Mouse (Mus musculus): ENCODE results near the gene Pla2g6. TPM values are rescaled to one million over a fixed set of nuclear protein-coding genes. Genes with fewer than 3 reads are reported as not detected.

The Pla2g6 gene
- polyA plus RNA-seq, 2 experiments: 12.7 to 21.8 TPM

DNA sequence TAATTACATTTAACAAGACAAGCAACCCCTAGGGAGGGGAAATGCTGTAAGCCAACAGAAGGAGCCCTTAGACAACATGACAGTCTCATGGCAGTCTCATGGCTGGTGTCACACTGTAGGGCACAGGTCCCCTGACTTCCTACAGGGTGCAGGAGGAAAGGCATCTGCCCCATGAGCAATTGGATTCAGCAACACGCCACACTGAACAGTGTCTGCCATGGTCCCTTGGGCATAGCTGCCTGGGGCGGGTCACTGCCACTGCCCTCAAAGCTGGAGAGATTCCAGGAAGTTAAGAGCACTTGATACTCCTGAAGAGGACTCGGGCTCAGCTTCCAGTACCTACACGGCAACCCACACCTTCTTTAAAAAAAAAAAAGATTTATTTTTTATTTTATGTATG lies 1.9 kb downstream of the Pla2g6 start:
- Histone ChIP-seq H3K36me3 (ENCODE audit: control insufficient read depth, insufficient read depth, low read length) (no peaks in the 10 kb centered on the region), H3K9ac (ENCODE audit: low read depth, low read length, severe bottlenecking) (no peak overlapping the region), H3K9me3 (ENCODE audit: control insufficient read depth, low read length) (no peaks in the 10 kb centered on the region), H3K4me1 (ENCODE audit: control insufficient read depth, insufficient read depth, low read length) (peaks cover 25% of the 10 kb centered on the region), H3K27ac (replicated peaks; ENCODE audit: low read depth, low read length) (no peak overlapping the region), H3K4me2 (replicated peaks; ENCODE audit: low read depth, low read length, severe bottlenecking) (no peak overlapping the region), H3K4me3 (replicated peaks; ENCODE audit: low read length) (no peak overlapping the region), H3K27me3 (ENCODE audit: control insufficient read depth, insufficient read depth, low read length) (no peaks in the 10 kb centered on the region)
- no peak for ATAC-seq (ENCODE audit: low FRiP score, low read depth)
- 78% methylated on average over 4 of the region's 4 CpGs for WGBS
- DNase-seq (ENCODE audit: low spot score): no peak
- TF ChIP-seq POLR2A (IDR thresholded peaks at IDR 0.05; ENCODE audit: borderline replicate concordance, extremely low read depth, insufficient read depth, insufficient read length): no peak

DNA sequence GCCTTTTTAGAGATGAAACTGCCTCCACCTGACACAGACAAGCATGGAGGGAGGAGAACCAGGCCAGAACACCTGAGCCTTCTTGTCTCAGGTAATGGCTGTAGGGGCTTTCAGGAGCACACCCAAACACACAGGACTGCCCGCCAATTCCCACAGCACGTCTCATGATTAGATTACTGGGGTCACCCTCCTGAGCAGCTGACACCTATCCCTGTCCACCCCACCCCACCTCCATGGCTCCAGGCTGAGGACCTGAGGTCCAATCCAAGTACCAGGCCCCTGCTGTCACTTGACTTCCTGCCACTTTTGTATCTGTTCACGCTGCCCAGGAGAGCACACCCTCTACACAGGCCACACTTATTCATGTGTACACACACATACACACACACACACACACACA lies 2.4 kb downstream of the Pla2g6 start:
- WGBS: 79% methylated on average over 3 of the region's 3 CpGs
- Histone ChIP-seq H3K4me2 (replicated peaks; ENCODE audit: low read depth, low read length, severe bottlenecking) (no peak overlapping the region), H3K4me1 (ENCODE audit: control insufficient read depth, insufficient read depth, low read length) (peaks cover 25% of the 10 kb centered on the region), H3K9ac (ENCODE audit: low read depth, low read length, severe bottlenecking) (no peak overlapping the region), H3K36me3 (ENCODE audit: control insufficient read depth, insufficient read depth, low read length) (no peaks in the 10 kb centered on the region), H3K4me3 (replicated peaks; ENCODE audit: low read length) (no peak overlapping the region), H3K27ac (replicated peaks; ENCODE audit: low read depth, low read length) (no peak overlapping the region), H3K9me3 (ENCODE audit: control insufficient read depth, low read length) (no peaks in the 10 kb centered on the region), H3K27me3 (ENCODE audit: control insufficient read depth, insufficient read depth, low read length) (no peaks in the 10 kb centered on the region)
- TF ChIP-seq POLR2A (IDR thresholded peaks at IDR 0.05; ENCODE audit: borderline replicate concordance, extremely low read depth, insufficient read depth, insufficient read length): no peak
- DNase-seq (ENCODE audit: low spot score) (no peak), ATAC-seq (ENCODE audit: low FRiP score, low read depth) (no peak)

DNA sequence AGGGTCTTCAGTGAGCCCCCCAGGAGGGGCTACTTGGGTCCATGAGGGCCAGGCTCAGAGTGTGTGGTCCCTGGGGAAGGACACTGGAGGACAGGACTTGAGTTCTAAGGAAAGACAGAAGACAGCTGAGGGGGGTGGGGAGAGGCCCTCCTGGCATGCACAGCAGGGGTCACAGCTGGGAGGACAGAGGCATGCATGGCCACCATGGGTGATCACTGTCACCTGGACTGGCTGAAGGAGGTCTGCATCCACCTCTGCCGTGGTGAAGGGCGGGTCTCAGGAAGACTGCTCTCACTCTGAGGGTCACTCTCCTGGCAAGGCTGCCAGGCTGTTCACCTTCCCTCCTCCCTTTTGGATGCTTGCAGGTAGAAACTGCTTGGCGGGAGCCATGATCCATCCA lies 3.8 kb downstream of the Pla2g6 start:
- Histone ChIP-seq H3K9me3 (ENCODE audit: control insufficient read depth, low read length) (no peaks in the 10 kb centered on the region), H3K27ac (replicated peaks; ENCODE audit: low read depth, low read length) (peak overlapping the region; percentile 46; the same call in 1 of the 2 replicates), H3K4me1 (ENCODE audit: control insufficient read depth, insufficient read depth, low read length) (peaks cover 25% of the 10 kb centered on the region), H3K9ac (ENCODE audit: low read depth, low read length, severe bottlenecking) (no peak overlapping the region), H3K4me3 (replicated peaks; ENCODE audit: low read length) (no peak overlapping the region), H3K27me3 (ENCODE audit: control insufficient read depth, insufficient read depth, low read length) (no peaks in the 10 kb centered on the region), H3K36me3 (ENCODE audit: control insufficient read depth, insufficient read depth, low read length) (no peaks in the 10 kb centered on the region), H3K4me2 (replicated peaks; ENCODE audit: low read depth, low read length, severe bottlenecking) (no peak overlapping the region)
- TF ChIP-seq POLR2A (IDR thresholded peaks at IDR 0.05; ENCODE audit: borderline replicate concordance, extremely low read depth, insufficient read depth, insufficient read length): no peak
- ATAC-seq (ENCODE audit: low FRiP score, low read depth): no peak
- 85% methylated on average over 3 of the region's 3 CpGs for WGBS
- DNase-seq (ENCODE audit: low spot score): no peak

DNA sequence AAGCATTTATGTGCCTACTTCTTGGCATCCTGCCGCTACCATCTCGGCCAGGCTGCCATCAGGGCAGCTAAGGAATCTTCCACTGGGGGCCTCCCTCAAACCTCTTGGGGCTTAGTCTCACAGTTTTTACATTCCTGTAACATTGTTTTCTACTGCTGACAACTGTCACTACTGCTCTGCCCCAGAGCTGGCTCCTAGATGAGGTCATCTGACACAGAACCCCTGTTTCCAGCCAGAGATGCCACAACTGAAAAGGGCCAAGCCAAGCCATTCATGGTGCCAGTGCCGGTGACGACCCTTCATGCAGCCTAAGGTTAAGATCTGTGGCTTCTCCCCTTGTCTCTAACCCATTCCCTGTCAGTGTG lies 4.4 kb downstream of the Pla2g6 start:
- H3K4me1 ChIP-seq (ENCODE audit: control insufficient read depth, insufficient read depth, low read length): peaks cover 25% of the 10 kb centered on the region

DNA sequence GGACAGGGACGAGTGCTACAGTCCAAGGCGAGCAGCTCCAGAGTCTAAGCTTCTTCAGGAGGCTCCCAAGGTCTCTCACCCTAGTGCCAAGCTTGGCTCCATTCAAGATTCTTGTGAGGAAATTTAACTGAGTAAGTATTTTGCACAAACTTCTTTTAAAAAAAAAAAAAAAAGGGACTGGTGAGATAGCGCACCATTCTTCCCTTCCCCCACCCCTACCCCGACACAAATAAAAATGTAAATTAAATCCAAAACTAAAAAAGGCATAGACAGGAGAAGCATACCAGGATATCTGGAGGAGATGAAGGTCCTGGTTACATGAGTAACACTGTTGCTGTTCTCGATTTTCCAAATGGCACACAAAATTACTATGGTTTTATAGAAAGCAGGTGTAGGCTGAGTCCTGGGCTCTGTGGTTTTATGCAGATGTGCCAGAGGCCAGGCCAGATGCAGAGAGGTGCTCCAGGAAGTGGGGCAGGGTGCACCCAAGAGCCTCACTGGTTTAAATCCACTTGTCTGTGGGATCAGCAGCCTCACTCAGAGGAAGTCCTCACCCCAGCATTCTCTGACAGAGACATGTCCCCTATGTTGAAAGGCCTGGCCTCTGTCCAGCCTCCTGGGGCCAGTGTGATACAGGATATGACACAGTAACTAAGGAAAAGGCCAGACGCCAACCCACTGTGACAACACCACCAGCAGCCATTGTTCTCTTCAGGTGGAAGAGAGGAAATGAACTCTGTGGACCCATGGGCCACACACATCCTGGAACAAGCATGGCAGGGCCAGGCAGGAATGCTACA lies 5.0 kb downstream of the Pla2g6 start:
- Histone ChIP-seq H3K9me3 (ENCODE audit: control insufficient read depth, low read length) (no peaks in the 10 kb centered on the region), H3K4me1 (ENCODE audit: control insufficient read depth, insufficient read depth, low read length) (peaks cover 25% of the 10 kb centered on the region), H3K4me3 (replicated peaks; ENCODE audit: low read length) (no peak overlapping the region), H3K9ac (ENCODE audit: low read depth, low read length, severe bottlenecking) (no peak overlapping the region), H3K27me3 (ENCODE audit: control insufficient read depth, insufficient read depth, low read length) (no peaks in the 10 kb centered on the region), H3K4me2 (replicated peaks; ENCODE audit: low read depth, low read length, severe bottlenecking) (0 out of 2 replicates have a peak overlapping the region, but pooled peaks have one; percentile 3), H3K36me3 (ENCODE audit: control insufficient read depth, insufficient read depth, low read length) (no peaks in the 10 kb centered on the region), H3K27ac (replicated peaks; ENCODE audit: low read depth, low read length) (peak overlapping the region; percentile 61; the same call in 1 of the 2 replicates)
- DNase-seq (ENCODE audit: low spot score) (peak; percentile 56), ATAC-seq (ENCODE audit: low FRiP score, low read depth) (no peak)
- TF ChIP-seq POLR2A (IDR thresholded peaks at IDR 0.05; ENCODE audit: borderline replicate concordance, extremely low read depth, insufficient read depth, insufficient read length): no peak
- 62% methylated on average over 6 of the region's 6 CpGs for WGBS

More for the DNA sequence above, 4.4 kb downstream of the Pla2g6 start:
- DNase-seq (ENCODE audit: low spot score): no peak
- Histone ChIP-seq H3K4me3 (replicated peaks; ENCODE audit: low read length) (no peak overlapping the region), H3K9me3 (ENCODE audit: control insufficient read depth, low read length) (no peaks in the 10 kb centered on the region), H3K4me2 (replicated peaks; ENCODE audit: low read depth, low read length, severe bottlenecking) (0 out of 2 replicates have a peak overlapping the region, but pooled peaks have one; percentile 3), H3K27ac (replicated peaks; ENCODE audit: low read depth, low read length) (peak overlapping the region; percentile 46), H3K36me3 (ENCODE audit: control insufficient read depth, insufficient read depth, low read length) (no peaks in the 10 kb centered on the region), H3K9ac (ENCODE audit: low read depth, low read length, severe bottlenecking) (no peak overlapping the region), H3K27me3 (ENCODE audit: control insufficient read depth, insufficient read depth, low read length) (no peaks in the 10 kb centered on the region)
- 60% methylated on average over 4 of the region's 4 CpGs for WGBS
- ATAC-seq (ENCODE audit: low FRiP score, low read depth): no peak
- no peak for TF ChIP-seq POLR2A (IDR thresholded peaks at IDR 0.05; ENCODE audit: borderline replicate concordance, extremely low read depth, insufficient read depth, insufficient read length)

Data from limb, embryonic 14.5 days (tissue).